22 mouse cellular contexts compared by ENCODE assay signal in the genomic region with DNA sequence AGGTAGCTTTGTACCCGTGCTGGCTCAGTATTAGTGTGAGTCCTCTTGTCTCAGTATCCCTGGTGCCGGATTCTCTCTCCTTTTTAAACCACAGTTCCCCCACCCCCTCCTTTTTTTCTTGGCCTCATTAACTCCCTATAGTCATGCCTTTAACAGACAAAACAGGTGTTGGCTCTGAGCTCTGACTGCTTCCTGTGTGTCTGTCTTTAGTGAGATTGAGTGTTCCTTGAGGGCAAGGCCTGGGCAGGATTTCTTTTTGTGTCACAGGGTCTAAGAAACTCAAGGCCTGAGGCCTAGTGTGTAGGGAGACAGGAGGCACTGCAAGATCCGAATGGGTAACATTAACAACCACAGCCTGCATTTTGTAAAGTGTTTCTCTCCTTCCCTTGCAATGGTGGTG. TPM values are rescaled to one million over a fixed set of nuclear protein-coding genes. Genes with fewer than 3 reads are reported as not detected.
"Had no signal": no experiment of that assay in that cellular context is flagged by ENCODE, and none has a peak within 500 bp of the region (broad histone marks: within the 10 kb centered on the region; RNA-seq: fewer than 3 reads in every experiment).

No protein-coding gene starts in this region.

- H3K27ac ChIP-seq: limb, embryonic 10.5 days; liver, embryonic 15.5 days; neural tube, embryonic 12.5 days had no signal

- H3K27me3 ChIP-seq: liver, embryonic 15.5 days; neural tube, embryonic 12.5 days had no signal

- H3K9ac ChIP-seq: liver, embryonic 15.5 days; neural tube, embryonic 12.5 days had no signal

- H3K4me3 ChIP-seq: limb, embryonic 10.5 days; liver, embryonic 15.5 days; myocyte; neural tube, embryonic 12.5 days had no signal

- H3K9me3 ChIP-seq: limb, embryonic 10.5 days; liver, embryonic 15.5 days; neural tube, embryonic 12.5 days had no signal

- H3K4me2 ChIP-seq: liver, embryonic 11.5 days; liver, embryonic 15.5 days; neural tube, embryonic 12.5 days had no signal

- DNase-seq: kidney, postnatal 10 days; lung, adult 2 months; lung, postnatal 36 days; midbrain, embryonic 14.5 days; right cerebral cortex, postnatal 4 days; spleen, adult 18-20 months had no signal

- ATAC-seq: lung, postnatal 0 days had no signal

RNA-seq across cellular contexts. Expression of a gene that starts 39.7 kb away (rescaled TPM):
- total RNA-seq: layer of hippocampus, adult 8-10 months; layer of hippocampus, postnatal 14 days; left cerebral cortex, adult 18-20 months; left cerebral cortex, postnatal 10 days; megakaryocyte progenitor cell, adult 5-6 weeks; neutrophil, adult 5-6 weeks had no signal
- polyA plus RNA-seq: kidney, embryonic 14.5 days; large intestine, adult 2 months; limb, embryonic 10.5 days; limb, embryonic 14.5 days; liver, embryonic 11.5 days; liver, embryonic 15.5 days; lung, adult 2 months; lung, postnatal 0 days; midbrain, embryonic 14.5 days; myocyte; neural tube, embryonic 12.5 days; stomach, embryonic 14.5 days had no signal
